Mouse (Mus musculus): ENCODE data around the gene Mapkapk3. TPM values are rescaled to one million over a fixed set of nuclear protein-coding genes. Genes with fewer than 3 reads are reported as not detected.

Gene Mapkapk3
- total and polyA plus RNA-seq, 3 experiments, result 29.9 to 39.8 (median 30.1) TPM

GRCm38 (mm10) chr9:107264731-107265130, 24.9 kb downstream of the Mapkapk3 start:
- H3K4me1 ChIP-seq (ENCODE audit: control insufficient read depth in 1 of 2, insufficient read depth in 2 of 2), result peaks cover 0 to 37% of the 10 kb centered on the region in 2 experiments; a peak in 2 of 4 replicates
- H3K27me3 ChIP-seq (replicated peaks), result no peaks in the 10 kb centered on the region
- H3K9me3 ChIP-seq (replicated peaks; ENCODE audit: low read length), result no peaks in the 10 kb centered on the region
- no peaks in the 10 kb centered on the region for H3K79me2 ChIP-seq (replicated peaks; ENCODE audit: control insufficient read depth, extremely low read depth, insufficient read depth, poor library complexity, severe bottlenecking)
- dilution Hi-C loops (cut with MboI; ENCODE audit: extremely low pct_ligation_motif_present, extremely low pct_unique_long_range_greater_than_20kb, low sequenced_read_pairs) (no loop called here), in situ Hi-C loops (cut with MboI; ENCODE audit: low pct_ligation_motif_present, low pct_unique_long_range_greater_than_20kb, low sequenced_read_pairs) (no loop called here)
- H3K27ac ChIP-seq (ENCODE audit: insufficient read depth, low read depth), result no peak overlapping the region
- TF ChIP-seq NRF1 (IDR thresholded peaks at IDR 0.05; ENCODE audit: low read depth, low read length) (no peak), ZKSCAN1 (IDR thresholded peaks at IDR 0.05; ENCODE audit: borderline replicate concordance, low read depth, low read length) (no peak), CHD1 (IDR thresholded peaks at IDR 0.05; ENCODE audit: low read depth, low read length) (no peak), CHD2 (IDR thresholded peaks at IDR 0.05; ENCODE audit: low read length) (no peak)
- DNase-seq (ENCODE audit: extremely low read depth), result no peak
- H3K4me3 ChIP-seq (replicated peaks in 1 of 3; ENCODE audit: low read depth in 2 of 3, low read length in 2 of 3, poor library complexity in 1 of 3), result no peak overlapping the region
- no peak overlapping the region for H3K9ac ChIP-seq (ENCODE audit: insufficient read depth, low read depth)
- no peak overlapping the region for H3K4me2 ChIP-seq (ENCODE audit: insufficient read depth, low read depth, poor library complexity, severe bottlenecking)
- H3K36me3 ChIP-seq (replicated peaks in 1 of 2; ENCODE audit: control insufficient read depth in 1 of 2, insufficient read depth in 1 of 2, low read length in 1 of 2), result peaks cover 22 to 67% of the 10 kb centered on the region in 2 experiments

- DNase-seq (ENCODE audit: extremely low read depth), result no peak
- TF ChIP-seq TBP (conservative IDR thresholded peaks at IDR 0.05; ENCODE audit: low read depth, low read length) (no peak), NELFE (IDR thresholded peaks at IDR 0.05; ENCODE audit: low read depth, low read length) (no peak), ZC3H11A (IDR thresholded peaks at IDR 0.05; ENCODE audit: low read depth, low read length) (no peak), CHD1 (IDR thresholded peaks at IDR 0.05; ENCODE audit: low read depth, low read length) (no peak), RCOR1 (conservative IDR thresholded peaks at IDR 0.05; ENCODE audit: low read depth, low read length) (no peak), ZKSCAN1 (IDR thresholded peaks at IDR 0.05; ENCODE audit: borderline replicate concordance, low read depth, low read length) (no peak), ELF1 (IDR thresholded peaks at IDR 0.05; ENCODE audit: low read depth, low read length) (no peak), SIN3A (IDR thresholded peaks at IDR 0.05; ENCODE audit: low read length) (no peak), EP300 (IDR thresholded peaks at IDR 0.05; ENCODE audit: low read length) (no peak), ZNF384 (IDR thresholded peaks at IDR 0.05; ENCODE audit: low read depth, low read length) (no peak), ZMIZ1 (IDR thresholded peaks at IDR 0.05; ENCODE audit: low read depth, low read length) (no peak), MAZ (IDR thresholded peaks at IDR 0.05; ENCODE audit: low read depth, low read length) (no peak), MAX (IDR thresholded peaks at IDR 0.05; ENCODE audit: low read length) (no peak), USF1 (IDR thresholded peaks at IDR 0.05; ENCODE audit: low read depth, low read length) (no peak), ETS1 (conservative IDR thresholded peaks at IDR 0.05; ENCODE audit: low read depth, low read length) (no peak), CTCF (conservative IDR thresholded peaks at IDR 0.05 in 1 of 2, IDR thresholded peaks at IDR 0.05 in 1 of 2; ENCODE audit: low read depth in 2 of 2, low read length in 2 of 2) (no peak), SMC3 (IDR thresholded peaks at IDR 0.05; ENCODE audit: low read depth, low read length) (no peak), TCF12 (IDR thresholded peaks at IDR 0.05; ENCODE audit: low read depth, low read length) (no peak)
- no peak overlapping the region for H3K27ac ChIP-seq (ENCODE audit: insufficient read depth, low read depth)
- H3K4me2 ChIP-seq (ENCODE audit: insufficient read depth, low read depth, poor library complexity, severe bottlenecking), result no peak overlapping the region
- dilution Hi-C loops (cut with MboI; ENCODE audit: extremely low pct_ligation_motif_present, extremely low pct_unique_long_range_greater_than_20kb, low sequenced_read_pairs) (no loop called here), in situ Hi-C loops (cut with MboI; ENCODE audit: low pct_ligation_motif_present, low pct_unique_long_range_greater_than_20kb, low sequenced_read_pairs) (no loop called here)
- H3K79me2 ChIP-seq (replicated peaks; ENCODE audit: control insufficient read depth, extremely low read depth, insufficient read depth, poor library complexity, severe bottlenecking), result no peaks in the 10 kb centered on the region
- no peak overlapping the region for H3K9ac ChIP-seq (ENCODE audit: insufficient read depth, low read depth)
- H3K4me1 ChIP-seq (ENCODE audit: control insufficient read depth in 1 of 2, insufficient read depth in 2 of 2), result peaks cover 0 to 37% of the 10 kb centered on the region in 2 experiments; a peak in 2 of 4 replicates
- no peaks in the 10 kb centered on the region for H3K9me3 ChIP-seq (replicated peaks; ENCODE audit: low read length)
- H3K4me3 ChIP-seq (replicated peaks in 1 of 3; ENCODE audit: low read depth in 2 of 3, low read length in 2 of 3, poor library complexity in 1 of 3), result no peak overlapping the region
- H3K36me3 ChIP-seq (replicated peaks in 1 of 2; ENCODE audit: control insufficient read depth in 1 of 2, insufficient read depth in 1 of 2, low read length in 1 of 2), result peaks cover 27 to 70% of the 10 kb centered on the region in 2 experiments
- H3K27me3 ChIP-seq (replicated peaks), result no peaks in the 10 kb centered on the region
Measured at GRCm38 (mm10) chr9:107263912-107264311, 25.8 kb downstream of the Mapkapk3 start.
